ENCODE assay signal across 10 mouse cellular contexts in the genomic region with DNA sequence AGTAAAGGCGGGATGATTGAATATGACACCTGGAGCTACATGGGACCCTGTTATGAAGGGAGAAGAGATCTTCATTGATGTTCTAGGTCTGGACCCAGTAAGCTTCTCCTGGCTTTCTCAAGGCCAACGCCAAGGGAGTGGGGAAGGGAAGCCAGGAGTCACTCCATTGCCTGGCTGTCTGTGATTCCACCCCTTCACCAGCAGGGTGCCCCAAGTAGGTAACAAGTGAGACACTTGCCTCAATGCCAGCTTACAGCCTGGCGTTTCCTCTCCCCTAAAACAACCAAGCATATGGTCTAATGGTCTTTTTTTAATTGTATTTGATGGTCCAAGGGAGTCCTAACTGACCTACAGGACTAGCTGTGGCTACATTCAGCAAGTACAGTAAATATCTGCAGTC. TPM values are rescaled to one million over a fixed set of nuclear protein-coding genes. Genes with fewer than 3 reads are reported as not detected.
DNase-seq lines count a peak whose midpoint lies in the region; ATAC-seq and TF ChIP-seq lines count a peak whose summit lies in the region.
"Had no signal": no experiment of that assay in that cellular context is flagged by ENCODE, and none has a peak within 500 bp of the region (broad histone marks: within the 10 kb centered on the region; RNA-seq: fewer than 3 reads in every experiment).

No protein-coding gene starts in this region.

- H3K4me1 ChIP-seq in CH12.LX (ENCODE audit: control insufficient read depth in 1 of 2, insufficient read depth in 2 of 2), result peaks cover 0 to 3% of the 10 kb centered on the region in 2 experiments; a peak in 1 of 4 replicates
- H3K4me1 ChIP-seq in bone marrow, adult 2 months (ENCODE audit: control insufficient read depth, insufficient read depth, low read length), result no peaks in the 10 kb centered on the region
- H3K4me1 ChIP-seq: midbrain, embryonic 15.5 days had no signal

- H3K9ac ChIP-seq in CH12.LX (ENCODE audit: insufficient read depth, low read depth), result no peak overlapping the region
- H3K9ac ChIP-seq: embryonic facial prominence, embryonic 13.5 days; limb, embryonic 15.5 days; midbrain, embryonic 15.5 days had no signal

- 55% methylated on average over 3 of the region's 3 CpGs for WGBS in bone marrow, adult 2 months

- DNase-seq in left cerebral cortex, adult 2 months (ENCODE audit: extremely low spot score in 1 of 2, low spot score in 2 of 2), result no peak
- no peak for DNase-seq in left cerebral cortex, adult 18-20 months (ENCODE audit: low spot score in 2 of 2)
- DNase-seq in CH12.LX (ENCODE audit: extremely low read depth), result peak; percentile 13
- DNase-seq in gastrocnemius, postnatal 14 days, result no peak
- DNase-seq in spleen, postnatal 14 days (ENCODE audit: low spot score in 2 of 2), result no peak

- no peak for TF ChIP-seq POLR2A in CH12.LX (IDR thresholded peaks at IDR 0.05; ENCODE audit: low read depth, low read length)
- TF ChIP-seq POLR2A in bone marrow, adult 2 months (IDR thresholded peaks at IDR 0.05; ENCODE audit: borderline replicate concordance, control insufficient read depth, low read depth, low read length), result no peak

- no peak overlapping the region for H3K27ac ChIP-seq in left cerebral cortex, adult 2 months
- no peak overlapping the region for H3K27ac ChIP-seq in CH12.LX (ENCODE audit: insufficient read depth, low read depth)
- H3K27ac ChIP-seq in bone marrow, adult 2 months (ENCODE audit: control insufficient read depth, insufficient read depth, low read depth, low read length, poor library complexity), result no peak overlapping the region
- H3K27ac ChIP-seq: embryonic facial prominence, embryonic 13.5 days; limb, embryonic 15.5 days; midbrain, embryonic 15.5 days had no signal

- ATAC-seq in monocyte, adult 5-6 weeks (replicated peaks; ENCODE audit: insufficient number of reproducible peaks, low FRiP score, low TSS enrichment, poor library complexity, severe bottlenecking), result 0 out of 2 replicates have a peak, but pooled peaks have one; percentile 47
- ATAC-seq: midbrain, embryonic 15.5 days had no signal

- no peaks in the 10 kb centered on the region for H3K9me3 ChIP-seq in CH12.LX (replicated peaks; ENCODE audit: low read length)
- H3K9me3 ChIP-seq: embryonic facial prominence, embryonic 13.5 days; limb, embryonic 15.5 days; midbrain, embryonic 15.5 days had no signal

- dilution Hi-C loops in CH12.LX (cut with MboI; ENCODE audit: extremely low pct_ligation_motif_present, extremely low pct_unique_long_range_greater_than_20kb, low sequenced_read_pairs), result no loop called here

- intact Hi-C loops in left cerebral cortex, adult 2 months (cut with DNase I), result no loop called here
- intact Hi-C loops in gastrocnemius, postnatal 14 days (cut with DNase I; ENCODE audit: low total_unique reads), result no loop called here

- H3K79me2 ChIP-seq in CH12.LX (replicated peaks; ENCODE audit: control insufficient read depth, extremely low read depth, insufficient read depth, poor library complexity, severe bottlenecking), result no peaks in the 10 kb centered on the region

- H3K4me3 ChIP-seq in left cerebral cortex, adult 2 months, result no peak overlapping the region
- H3K4me3 ChIP-seq in CH12.LX (replicated peaks in 1 of 3; ENCODE audit: low read depth in 2 of 3, low read length in 2 of 3, poor library complexity in 1 of 3), result no peak overlapping the region
- H3K4me3 ChIP-seq in bone marrow, adult 2 months (replicated peaks; ENCODE audit: control insufficient read depth, low read depth, low read length), result no peak overlapping the region
- H3K4me3 ChIP-seq: embryonic facial prominence, embryonic 13.5 days; limb, embryonic 15.5 days; midbrain, embryonic 15.5 days had no signal

- in situ Hi-C loops in CH12.LX (cut with MboI; ENCODE audit: low pct_ligation_motif_present, low pct_unique_long_range_greater_than_20kb, low sequenced_read_pairs), result no loop called here

- peak; percentile 29 for TF ChIP-seq CTCF in left cerebral cortex, adult 2 months (IDR thresholded peaks at IDR 0.05)
- peak; percentile 49 to 56; a peak in 3 of 4 replicates for TF ChIP-seq CTCF in CH12.LX (conservative IDR thresholded peaks at IDR 0.05 in 1 of 2, IDR thresholded peaks at IDR 0.05 in 1 of 2; ENCODE audit: low read depth in 2 of 2, low read length in 2 of 2)
- peak; percentile 52 for TF ChIP-seq CTCF in bone marrow, adult 2 months (IDR thresholded peaks at IDR 0.05; ENCODE audit: control insufficient read depth, insufficient read depth, low read length)

- H3K27me3 ChIP-seq in CH12.LX (replicated peaks), result no peaks in the 10 kb centered on the region
- H3K27me3 ChIP-seq: embryonic facial prominence, embryonic 13.5 days; limb, embryonic 15.5 days; midbrain, embryonic 15.5 days had no signal

- H3K36me3 ChIP-seq in CH12.LX (replicated peaks in 1 of 2; ENCODE audit: control insufficient read depth in 1 of 2, insufficient read depth in 1 of 2, low read length in 1 of 2), result no peaks in the 10 kb centered on the region
- H3K36me3 ChIP-seq: embryonic facial prominence, embryonic 13.5 days; limb, embryonic 15.5 days; midbrain, embryonic 15.5 days had no signal

- no peak for TF ChIP-seq EP300 in CH12.LX (IDR thresholded peaks at IDR 0.05; ENCODE audit: low read length)

- H3K4me2 ChIP-seq in CH12.LX (ENCODE audit: insufficient read depth, low read depth, poor library complexity, severe bottlenecking), result no peak overlapping the region
- H3K4me2 ChIP-seq: embryonic facial prominence, embryonic 13.5 days; limb, embryonic 15.5 days; midbrain, embryonic 15.5 days had no signal

- TF ChIP-seq RAD21 in CH12.LX (IDR thresholded peaks at IDR 0.05; ENCODE audit: low read depth, low read length), result peak; percentile 32

TF ChIP-seq in CH12.LX, 34 proteins besides CTCF, POLR2A, EP300 and RAD21:
- no peak for TF ChIP-seq CHD2 (IDR thresholded peaks at IDR 0.05; ENCODE audit: low read length)
- TF ChIP-seq SMC3 (IDR thresholded peaks at IDR 0.05; ENCODE audit: low read depth, low read length), result peak; percentile 52

RNA-seq across cellular contexts. Expression of a gene that starts 14.2 kb away (rescaled TPM):
- 10 to 100 TPM; 40.5 to 44.7 TPM for total RNA-seq in left cerebral cortex, adult 2 months (2021)
- total RNA-seq in left cerebral cortex, adult 18-20 months (2021), result 10 to 100 TPM; 45.8 to 48.6 TPM
- total RNA-seq in CH12.LX (2012; rRNA removed), result 10.7 and 11.9 TPM in 2 replicates
- 9.6 and 12.5 TPM in 2 replicates for total RNA-seq in CH12.LX (2014; rRNA removed)
- polyA plus RNA-seq in CH12.LX (2012; ENCODE audit: insufficient read length, low read depth), result 11.0 and 12.0 TPM in 2 replicates
- 4.7 and 13.1 TPM in 2 replicates for polyA plus RNA-seq in bone marrow, adult 2 months (2011; ENCODE audit: insufficient read depth, insufficient read length, low replicate concordance, missing spikeins)
- total RNA-seq in monocyte, adult 5-6 weeks (2017), result 16.5 to 22.5 TPM (median 18.4 TPM) in 3 replicates
- 10 to 100 TPM; 16.4 to 22.3 TPM for total RNA-seq in gastrocnemius, postnatal 14 days (2021)
